Mouse (Mus musculus): Measurements from ENCODE around the gene Tppp. TPM values are rescaled to one million over a fixed set of nuclear protein-coding genes. Genes with fewer than 3 reads are reported as not detected.
A peak's percentile ranks its signal among the peaks of the same experiment; 100 is the strongest.
"Not testable (repeated sequence)": the region's sequence is repeated elsewhere in the genome, so short reads cannot be mapped to it uniquely, and the experiment has no call there.

Tppp gene
- 100 to 1,000 TPM; 243 to 278 (median 268) TPM for total RNA-seq (2022)

GRCm38 (mm10) chr13:74008948-74009718, at the start of gene Tppp:
Gene Tppp, plus strand, starts transcription at chr13:74009407.
- peak; percentile 92 to 94 for DNase-seq (ENCODE audit: low spot score in 2 of 2)

GRCm38 (mm10) chr13:73960117-73960652, 49.0 kb upstream of the Tppp start:
- DNase-seq (ENCODE audit: low spot score in 2 of 2), result peak in 1 of 2 experiments; percentile 32

GRCm38 (mm10) chr13:73961177-73961576, 48.0 kb upstream of the Tppp start:
- DNase-seq (ENCODE audit: low spot score in 2 of 2), result no peak

- no peak for DNase-seq (ENCODE audit: low spot score in 2 of 2)
Measured at GRCm38 (mm10) chr13:73963551-73963950, 45.7 kb upstream of the Tppp start, which contains the start of gene Zdhhc11. Gene Zdhhc11, plus strand, starts transcription at chr13:73963851.

- DNase-seq (ENCODE audit: low spot score in 2 of 2), result peak; percentile 26 to 59
Measured at GRCm38 (mm10) chr13:73970545-73971448, 38.4 kb upstream of the Tppp start.

GRCm38 (mm10) chr13:73974523-73974922, 34.7 kb upstream of the Tppp start:
- no peak for DNase-seq (ENCODE audit: low spot score in 2 of 2)

GRCm38 (mm10) chr13:73976935-73977334, 32.3 kb upstream of the Tppp start:
- no peak for DNase-seq (ENCODE audit: low spot score in 2 of 2)

GRCm38 (mm10) chr13:73990325-73990724, 18.9 kb upstream of the Tppp start:
- no peak for DNase-seq (ENCODE audit: low spot score in 2 of 2)

- no peak for DNase-seq (ENCODE audit: low spot score in 2 of 2)
Measured at GRCm38 (mm10) chr13:73990761-73991160, 18.4 kb upstream of the Tppp start.

- no peak for DNase-seq (ENCODE audit: low spot score in 2 of 2)
Measured at GRCm38 (mm10) chr13:73991267-73991666, 17.9 kb upstream of the Tppp start.

GRCm38 (mm10) chr13:73996456-73996855, 12.8 kb upstream of the Tppp start:
- DNase-seq (ENCODE audit: low spot score in 2 of 2), result no peak

GRCm38 (mm10) chr13:74000519-74000918, 8.7 kb upstream of the Tppp start:
- DNase-seq (ENCODE audit: low spot score in 2 of 2), result no peak

GRCm38 (mm10) chr13:74000961-74001360, 8.2 kb upstream of the Tppp start:
- no peak for DNase-seq (ENCODE audit: low spot score in 2 of 2)

GRCm38 (mm10) chr13:74001492-74001891, 7.7 kb upstream of the Tppp start:
- no peak for DNase-seq (ENCODE audit: low spot score in 2 of 2)

GRCm38 (mm10) chr13:74006881-74007280, 2.3 kb upstream of the Tppp start:
- DNase-seq (ENCODE audit: low spot score in 2 of 2), result not testable (repeated sequence)

- not testable (repeated sequence) for DNase-seq (ENCODE audit: low spot score in 2 of 2)
Measured at GRCm38 (mm10) chr13:74008216-74008615, 991 bp upstream of the Tppp start.

- DNase-seq (ENCODE audit: low spot score in 2 of 2), result peak; percentile 78 to 85
Measured at GRCm38 (mm10) chr13:74009791-74010614, 796 bp downstream of the Tppp start.

GRCm38 (mm10) chr13:74010678-74011077, 1.5 kb downstream of the Tppp start:
- no peak for DNase-seq (ENCODE audit: low spot score in 2 of 2)

- no peak for DNase-seq (ENCODE audit: low spot score in 2 of 2)
Measured at GRCm38 (mm10) chr13:74015908-74016307, 6.7 kb downstream of the Tppp start.

- DNase-seq (ENCODE audit: low spot score in 2 of 2), result no peak
Measured at GRCm38 (mm10) chr13:74017426-74017825, 8.2 kb downstream of the Tppp start.

GRCm38 (mm10) chr13:74019006-74019405, 9.8 kb downstream of the Tppp start:
- not testable (repeated sequence) for DNase-seq (ENCODE audit: low spot score in 2 of 2)

All from layer of hippocampus, adult 8-10 months (tissue).